Mouse (Mus musculus) lung, adult 2 months (tissue): ENCODE results near the gene H2afy2. TPM values are rescaled to one million over a fixed set of nuclear protein-coding genes. Genes with fewer than 3 reads are reported as not detected.

ENCODE experiments used
- DNase-seq: peaks from one replicate; pipeline ENCODE4 v3.0.0; 2022
- H3K4me1 ChIP-seq: fragments of 200-500 bp; 2 replicates; pipeline ENCODE4 v1.6.1; 2011; ENCODE audit warnings: low read length; ENCODE audit not compliant: control insufficient read depth, insufficient read depth
- H3K4me3 ChIP-seq: fragments of 200-500 bp; replicated peaks from 2 replicates; pipeline ENCODE3; 2011; ENCODE audit warnings: low read depth, mild to moderate bottlenecking, control low read depth, low read length; ENCODE audit errors: extremely low read depth
- CTCF ChIP-seq: fragments of 200-500 bp; IDR thresholded peaks from 2 replicates; pipeline ENCODE4 v1.5.1; 2011; ENCODE audit warnings: mild to moderate bottlenecking, low read length, control low read depth; ENCODE audit not compliant: insufficient read depth
- POLR2A ChIP-seq: fragments of 200-500 bp; IDR thresholded peaks from 2 replicates; pipeline ENCODE4 v1.6.1; 2011; ENCODE audit warnings: low read depth, mild to moderate bottlenecking, control low read depth, low read length, borderline replicate concordance; ENCODE audit errors: extremely low read depth
- WGBS: fragments of 180-500 bp; shearing (Covaris S2); methylation state at CpG from one replicate; pipeline ENCODE4 v1.1.7; 2018; 5-methylcytosine and 5-hydroxymethylcytosine counted together
- polyA plus RNA-seq: library from polyadenylated mRNA; depleted of rRNA; stranded (reverse); fragments of >200 nt; gene quantifications from 2 replicates; pipeline ENCODE4 v1.2.3, GENCODE M21; 2012; rRNA removed

The H2afy2 gene
- 5.4 and 6.5 TPM in 2 replicates for polyA plus RNA-seq

DNA sequence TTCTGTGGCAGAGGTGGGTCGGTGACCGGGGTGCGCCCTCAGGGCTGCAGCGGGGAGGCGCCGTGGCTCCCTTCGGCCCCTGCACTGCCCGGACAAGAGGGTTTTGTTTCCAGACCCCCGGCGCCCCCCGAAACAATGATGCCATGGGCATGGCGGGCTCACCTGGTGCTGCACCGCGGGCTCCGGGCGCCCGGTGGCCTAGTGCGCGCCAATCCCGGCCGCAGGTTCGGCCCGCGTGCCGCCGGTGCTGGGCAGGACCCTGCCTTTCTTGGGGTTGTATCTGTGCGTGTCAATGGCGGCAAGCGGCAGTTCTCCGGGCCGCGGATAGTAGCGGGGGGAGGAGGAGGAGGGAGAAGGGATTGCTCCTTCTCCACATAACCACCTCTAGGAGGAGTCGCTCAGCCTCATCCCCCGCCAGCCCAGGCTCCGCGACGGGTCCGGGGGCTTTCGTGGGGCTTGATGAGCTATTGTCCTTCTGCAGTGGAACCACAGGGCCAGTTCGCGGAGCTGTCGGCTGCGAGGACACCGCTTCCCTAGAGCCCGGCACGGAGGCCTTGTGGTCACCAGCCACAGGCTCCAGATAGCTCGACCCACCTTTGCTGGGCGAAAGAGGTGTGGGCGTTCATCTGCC, at the start of gene H2afy2:
H2afy2 (minus strand) TSS at position 527 of the 631 bp plus-strand sequence.
- peak within 1 kb of the TSS; percentile 66 for H3K4me3 ChIP-seq
- TF ChIP-seq CTCF (0 out of 2 replicates have a peak, but pooled peaks have one; percentile 8), POLR2A (no peak)
- DNase-seq, result peak; percentile 45

DNA sequence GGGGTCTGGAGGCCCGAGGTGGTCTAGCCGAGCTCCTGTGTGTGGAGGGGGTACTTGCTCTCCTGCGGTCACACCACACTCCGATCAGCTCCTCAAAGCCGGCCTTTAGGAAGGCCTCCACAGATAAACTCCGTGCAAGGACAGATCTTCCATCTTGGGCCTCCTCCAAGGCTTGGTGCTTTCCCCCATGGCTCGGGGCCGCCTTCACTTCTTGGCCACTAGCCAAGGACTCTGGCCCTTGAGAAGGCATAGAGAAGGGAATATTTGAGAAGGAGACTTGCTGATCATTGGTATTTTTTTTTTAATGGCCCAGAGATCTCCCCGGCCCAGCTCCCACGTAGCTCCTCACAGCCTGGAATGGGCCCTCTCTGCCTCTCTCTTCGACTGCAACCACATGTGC, 48.8 kb upstream of the H2afy2 start:
- TF ChIP-seq POLR2A, result no peak
- TF ChIP-seq CTCF, result no peak
- no peak for DNase-seq
- WGBS, result 68% methylated on average over 11 of the region's 11 CpGs
- no peak overlapping the region for H3K4me3 ChIP-seq
- no peaks in the 10 kb centered on the region for H3K4me1 ChIP-seq

More for the DNA sequence above, at the start of gene H2afy2:
- under 1% methylated on average over 50 of the region's 50 CpGs for whole genome bisulfite sequencing
- no peaks in the 10 kb centered on the region for H3K4me1 ChIP-seq

DNA sequence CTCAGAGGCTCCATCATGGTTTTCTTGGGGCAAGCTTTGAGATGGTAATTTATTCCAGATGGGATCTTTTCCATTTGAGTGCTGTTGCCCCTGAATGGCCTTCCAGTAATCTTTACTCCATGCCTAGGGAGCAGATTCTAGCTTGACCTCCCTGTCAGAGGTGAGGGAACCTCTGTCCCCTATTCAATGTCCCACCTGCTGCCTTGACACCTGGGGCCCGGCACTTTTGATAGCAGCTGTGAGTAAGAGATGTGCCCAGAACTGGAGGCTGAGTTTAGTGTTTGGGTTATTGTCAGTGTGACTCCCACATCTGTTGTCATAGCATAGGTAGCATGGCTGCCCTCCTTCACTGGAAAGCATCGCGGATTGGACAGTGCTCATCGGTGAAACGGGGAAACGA, 47.8 kb upstream of the H2afy2 start:
- WGBS, result 95% methylated on average over 6 of the region's 6 CpGs
- Histone ChIP-seq H3K4me1 (no peaks in the 10 kb centered on the region), H3K4me3 (no peak overlapping the region)
- DNase-seq, result no peak
- TF ChIP-seq POLR2A, result no peak
- no peak for TF ChIP-seq CTCF

DNA sequence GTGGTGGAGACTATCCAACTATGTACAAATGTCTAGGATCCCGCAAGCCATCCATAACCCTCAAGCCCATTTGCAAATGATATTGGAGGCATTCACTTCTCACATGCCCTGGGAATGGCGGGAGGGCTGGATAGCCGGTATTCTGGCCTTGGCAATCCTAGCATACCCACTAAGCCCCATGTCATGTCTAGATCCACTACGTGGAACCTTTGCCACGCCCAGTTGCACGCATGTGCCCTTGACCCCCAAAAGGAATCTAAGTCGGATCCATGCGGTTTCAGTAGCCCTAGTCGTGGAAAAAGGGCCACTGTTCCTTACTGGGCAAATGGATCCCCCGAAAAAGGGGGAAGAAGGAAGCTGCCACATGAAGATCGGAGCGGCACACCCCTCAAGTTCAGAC, 47.3 kb upstream of the H2afy2 start:
- H3K4me3 ChIP-seq, result no peak overlapping the region
- H3K4me1 ChIP-seq, result no peaks in the 10 kb centered on the region; the same call in 1 of the 2 replicates
- no peak for TF ChIP-seq POLR2A
- no peak for TF ChIP-seq CTCF
- no peak for DNase-seq
- WGBS, result 78% methylated on average over 12 of the region's 12 CpGs

DNA sequence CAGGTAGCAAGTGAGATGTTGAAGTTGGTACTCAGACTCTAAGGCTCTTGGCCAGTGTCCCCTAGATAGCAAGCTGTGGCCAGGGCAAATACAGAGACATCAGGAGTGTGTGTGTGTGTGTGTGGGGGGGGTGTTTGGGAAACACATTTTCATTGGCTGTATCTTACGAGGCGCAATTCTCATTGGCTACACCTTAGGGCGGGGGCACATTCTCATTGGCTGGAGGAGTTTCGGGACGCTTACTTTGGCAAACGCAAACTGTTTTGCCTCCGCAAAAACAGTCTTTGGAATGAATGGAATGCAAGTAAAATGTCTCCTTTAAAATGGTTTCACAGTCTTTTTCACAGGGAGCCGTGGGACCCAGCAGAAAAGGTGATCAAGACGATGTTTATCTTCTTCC, 46.9 kb upstream of the H2afy2 start:
- no peak for DNase-seq
- no peaks in the 10 kb centered on the region; the same call in 1 of the 2 replicates for H3K4me1 ChIP-seq
- no peak overlapping the region for H3K4me3 ChIP-seq
- WGBS, result 42% methylated on average over 9 of the region's 9 CpGs
- TF ChIP-seq CTCF (no peak), POLR2A (no peak)

DNA sequence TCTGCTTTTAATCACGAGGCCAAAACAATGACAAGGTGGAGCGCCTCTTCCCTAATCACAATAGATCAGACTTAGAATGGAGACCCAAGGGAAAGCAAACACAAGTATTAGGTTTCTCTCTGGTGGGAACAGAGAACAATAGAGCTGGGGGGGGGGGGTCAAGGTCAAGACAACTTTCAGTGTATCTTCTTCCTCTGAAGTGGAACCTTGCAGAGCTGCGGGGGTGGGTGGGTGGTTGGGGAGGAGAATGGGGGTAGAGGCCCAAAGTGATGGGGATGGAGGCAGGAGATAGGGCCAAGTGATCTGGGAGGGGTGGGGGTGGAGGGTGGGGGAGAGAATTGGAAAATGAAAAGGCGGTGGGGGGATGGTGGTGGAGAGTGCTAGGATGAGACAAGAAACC, 45.1 kb upstream of the H2afy2 start:
- TF ChIP-seq CTCF (no peak), POLR2A (no peak)
- 48% methylated on average over 4 of the region's 4 CpGs for WGBS
- no peaks in the 10 kb centered on the region; the same call in 1 of the 2 replicates for H3K4me1 ChIP-seq
- H3K4me3 ChIP-seq, result no peak overlapping the region
- no peak for DNase-seq

DNA sequence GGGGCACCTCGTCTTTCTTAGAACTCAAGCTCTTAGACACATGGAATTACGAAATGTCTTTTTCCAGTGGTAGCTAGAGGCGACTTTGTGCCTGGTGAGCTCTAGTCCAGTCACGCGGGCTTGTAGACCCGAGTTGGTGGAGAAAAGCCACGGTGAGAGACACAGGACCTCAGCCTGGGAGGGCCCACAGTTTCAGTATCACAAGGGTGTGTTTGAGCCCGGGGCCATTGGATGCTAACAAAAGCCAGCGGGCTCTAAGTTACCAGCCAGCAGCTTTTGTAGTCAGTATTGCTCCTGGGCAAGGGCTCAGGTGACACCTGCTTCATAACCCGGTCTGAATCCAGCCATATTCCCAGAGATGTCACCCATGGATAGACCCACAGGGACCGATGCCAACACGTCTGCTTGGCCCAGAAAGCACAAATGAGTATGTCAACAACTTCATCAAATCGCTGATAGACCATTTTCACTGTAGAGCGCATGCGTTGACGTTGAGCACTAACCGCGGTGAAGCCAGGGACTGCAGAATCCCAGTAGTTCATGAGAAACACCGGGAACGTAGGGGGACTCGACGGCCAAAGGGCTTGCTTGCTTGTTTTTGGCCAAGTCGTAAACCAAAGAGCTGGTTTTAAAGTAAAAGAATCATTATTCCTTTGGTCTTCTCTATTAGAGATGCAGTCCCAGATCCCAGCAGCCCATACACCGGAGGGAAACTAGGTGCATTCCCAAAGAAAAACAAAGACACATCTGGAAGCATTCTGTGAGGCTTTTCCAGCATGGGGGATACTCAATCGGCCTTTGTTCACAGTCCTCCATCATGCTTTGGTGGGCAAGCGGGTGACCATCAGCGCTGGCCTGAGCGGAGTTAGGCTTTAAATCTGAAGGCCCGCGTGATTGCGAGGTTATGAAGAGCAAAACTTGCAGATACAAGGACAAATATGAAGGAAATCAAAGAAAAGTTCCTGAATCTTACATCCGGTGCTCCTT, 44.3 kb upstream of the H2afy2 start:
- WGBS, result 91% methylated on average over 32 of the region's 32 CpGs
- DNase-seq, result no peak
- H3K4me3 ChIP-seq, result no peak overlapping the region
- H3K4me1 ChIP-seq, result peaks cover 3% of the 10 kb centered on the region; the same call in 1 of the 2 replicates
- no peak for TF ChIP-seq CTCF
- no peak for TF ChIP-seq POLR2A

DNA sequence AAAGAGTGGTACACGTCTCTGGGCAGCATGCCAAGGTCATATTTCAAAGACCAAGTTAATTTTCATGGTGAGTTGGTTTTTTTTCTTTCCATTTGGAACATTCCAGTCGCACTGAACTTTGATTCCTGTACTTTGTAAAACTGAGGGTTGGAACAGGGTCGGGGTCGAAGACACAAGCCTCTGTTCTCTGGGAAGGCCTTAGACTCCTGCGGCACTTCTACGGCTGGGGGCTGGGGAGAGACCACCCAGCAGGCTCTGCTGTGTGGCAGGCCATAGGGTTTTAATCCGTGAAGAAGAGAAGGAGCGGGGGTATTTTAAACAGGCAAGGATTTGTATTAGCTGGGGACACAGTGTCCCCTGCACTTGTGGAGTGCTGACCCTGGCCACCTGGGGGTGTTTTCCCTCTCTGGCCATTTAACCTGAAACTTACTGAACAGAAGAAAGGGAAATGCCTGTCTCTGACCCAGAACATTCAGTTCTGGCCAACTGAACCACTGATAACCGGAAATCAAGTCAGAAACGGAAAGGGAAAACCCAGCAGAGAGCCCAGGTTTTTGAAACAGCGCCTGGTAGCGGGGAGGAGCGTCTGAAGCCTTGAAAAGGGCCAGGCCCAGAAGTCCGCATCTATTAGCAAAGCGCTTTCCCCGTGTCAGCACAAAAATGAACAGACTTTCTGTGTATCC, 42.9 kb upstream of the H2afy2 start:
- no peak for DNase-seq
- TF ChIP-seq POLR2A, result no peak
- TF ChIP-seq CTCF, result no peak
- Histone ChIP-seq H3K4me1 (peaks cover 3% of the 10 kb centered on the region; the same call in 1 of the 2 replicates), H3K4me3 (no peak overlapping the region)
- 51% methylated on average over 16 of the region's 16 CpGs for WGBS
